Mouse (Mus musculus) left cerebral cortex, adult 8-10 months (tissue): ENCODE data around the gene Thsd7a. TPM values are rescaled to one million over a fixed set of nuclear protein-coding genes. Genes with fewer than 3 reads are reported as not detected.

ENCODE experiments used
- DNase-seq, 2 experiments: peaks; one replicate each; pipeline ENCODE4 v3.0.0; 2022; ENCODE audit warnings: low spot score in 2 of 2
- total RNA-seq, 4 experiments: library from RNA; stranded (reverse); gene quantifications; 2 replicates each; pipeline ENCODE4 v1.2.4; 2022

The Thsd7a gene
- total RNA-seq, 4 experiments from 2014 or later, result 35.9 to 41.1 (median 38.0) TPM

DNA sequence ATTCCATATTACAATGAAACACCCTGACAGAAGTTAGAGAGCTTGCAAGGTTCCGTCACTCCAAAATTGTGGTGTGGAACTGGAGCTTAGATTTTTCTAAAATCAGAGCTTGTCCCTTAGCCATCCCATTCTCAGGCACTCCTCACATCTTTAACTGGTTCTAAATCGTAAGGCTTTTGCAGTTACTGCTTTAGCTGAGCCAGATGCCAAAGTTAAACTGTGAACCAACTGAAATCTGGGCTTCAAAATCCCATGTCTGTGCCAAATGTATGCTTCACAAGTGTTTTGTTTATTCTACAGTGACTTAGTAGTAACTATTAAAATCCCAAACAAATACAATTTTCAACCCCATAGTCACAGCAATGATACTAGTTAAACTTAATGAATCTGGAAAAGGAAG, 242.3 kb downstream of the Thsd7a start:
- DNase-seq, result no peak

DNA sequence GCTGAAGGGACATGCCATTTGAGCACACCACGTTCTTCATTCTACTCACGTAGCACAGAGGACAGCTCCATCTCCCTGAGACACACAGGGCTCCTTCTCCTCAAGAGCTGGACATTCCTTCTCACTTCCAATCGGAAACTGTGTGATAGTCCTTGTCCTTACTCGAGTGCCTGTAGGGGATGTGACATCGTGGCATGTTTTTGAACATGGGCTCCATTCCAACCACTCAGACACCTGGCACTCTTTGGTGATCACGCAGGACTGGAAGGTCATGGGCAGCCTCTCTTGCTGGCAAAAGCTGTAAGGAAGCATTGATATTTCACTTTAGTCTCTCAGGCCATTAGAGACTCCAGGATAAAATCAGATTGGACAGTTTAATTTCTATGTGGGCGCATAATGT, 245.3 kb downstream of the Thsd7a start:
- DNase-seq, result no peak

DNA sequence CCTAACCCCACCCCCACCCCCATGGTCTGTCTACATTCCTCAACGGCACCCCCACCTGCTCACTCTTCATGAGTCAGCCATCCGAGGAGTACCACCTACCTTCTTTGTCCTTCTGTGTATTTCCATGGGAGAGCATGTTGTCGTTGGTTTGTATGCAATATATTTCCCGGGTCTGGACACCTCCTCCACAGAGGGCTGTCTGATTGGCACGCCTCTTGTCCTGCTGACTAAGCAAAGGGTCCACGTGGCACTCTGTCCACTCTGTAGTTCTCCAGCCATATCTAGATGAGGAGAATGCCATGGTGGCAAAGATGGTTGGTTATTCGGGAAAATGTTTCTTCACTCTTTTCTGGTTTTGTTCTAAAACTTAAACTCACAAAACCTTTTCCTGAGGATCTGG, 248.3 kb downstream of the Thsd7a start:
- DNase-seq, result no peak

DNA sequence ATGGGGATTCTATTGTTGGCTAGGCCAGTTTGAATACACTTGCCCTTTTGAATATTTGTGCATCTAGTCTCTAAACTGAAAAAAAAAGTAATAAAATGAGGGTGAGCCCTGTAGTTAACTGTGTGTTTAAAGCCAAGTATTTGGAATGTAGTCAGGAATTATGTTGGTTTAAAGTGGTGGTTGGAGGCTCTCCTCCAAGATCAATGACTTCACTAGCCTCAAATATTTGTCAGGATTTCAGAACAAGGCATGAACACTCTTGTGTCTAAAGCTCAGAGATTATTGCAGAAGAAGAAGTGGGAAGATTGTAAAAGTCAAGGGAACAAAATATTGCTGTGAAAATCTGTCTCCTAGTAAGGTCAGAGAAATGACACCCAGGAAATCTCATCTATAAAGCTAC, 249.3 kb downstream of the Thsd7a start:
- DNase-seq, result no peak

DNA sequence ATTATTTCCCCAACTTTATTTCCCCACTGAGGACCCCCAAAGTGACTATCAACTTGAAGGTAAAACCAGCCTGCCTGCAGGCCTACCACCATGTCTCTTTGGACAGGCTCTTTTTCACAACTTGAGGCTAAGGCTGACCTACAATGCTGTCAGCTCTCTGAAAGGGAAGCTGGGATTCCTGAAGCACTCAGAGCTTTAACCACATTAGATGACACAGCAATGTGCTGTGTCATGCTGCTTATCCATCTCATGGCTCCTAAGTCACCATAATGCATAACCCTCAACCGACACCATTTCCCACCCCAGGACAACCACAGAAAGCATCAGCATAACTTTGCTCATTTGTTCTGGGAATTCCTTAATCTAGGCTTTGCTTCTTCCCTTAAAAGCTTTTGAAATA, 255.6 kb downstream of the Thsd7a start:
- DNase-seq, result no peak

DNA sequence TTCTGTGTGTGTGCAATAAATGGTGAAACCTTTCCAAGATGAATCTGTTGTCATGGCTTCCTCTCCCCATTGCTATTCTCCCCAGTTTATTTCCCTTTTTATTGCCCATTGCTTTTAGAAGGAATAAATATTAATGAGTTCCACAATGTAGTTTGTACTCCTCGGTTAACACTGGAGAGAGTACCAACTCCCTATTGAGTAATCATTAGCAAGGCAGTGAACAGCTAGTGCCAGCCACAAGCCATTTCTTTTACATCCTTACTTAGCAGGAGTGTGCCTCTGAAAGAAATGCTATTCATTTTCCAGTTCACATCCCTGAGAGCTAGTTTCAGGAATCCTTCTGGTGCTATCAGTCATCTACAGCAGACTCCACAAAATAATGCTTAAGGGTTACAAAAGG, 260.3 kb downstream of the Thsd7a start:
- DNase-seq, result no peak

DNA sequence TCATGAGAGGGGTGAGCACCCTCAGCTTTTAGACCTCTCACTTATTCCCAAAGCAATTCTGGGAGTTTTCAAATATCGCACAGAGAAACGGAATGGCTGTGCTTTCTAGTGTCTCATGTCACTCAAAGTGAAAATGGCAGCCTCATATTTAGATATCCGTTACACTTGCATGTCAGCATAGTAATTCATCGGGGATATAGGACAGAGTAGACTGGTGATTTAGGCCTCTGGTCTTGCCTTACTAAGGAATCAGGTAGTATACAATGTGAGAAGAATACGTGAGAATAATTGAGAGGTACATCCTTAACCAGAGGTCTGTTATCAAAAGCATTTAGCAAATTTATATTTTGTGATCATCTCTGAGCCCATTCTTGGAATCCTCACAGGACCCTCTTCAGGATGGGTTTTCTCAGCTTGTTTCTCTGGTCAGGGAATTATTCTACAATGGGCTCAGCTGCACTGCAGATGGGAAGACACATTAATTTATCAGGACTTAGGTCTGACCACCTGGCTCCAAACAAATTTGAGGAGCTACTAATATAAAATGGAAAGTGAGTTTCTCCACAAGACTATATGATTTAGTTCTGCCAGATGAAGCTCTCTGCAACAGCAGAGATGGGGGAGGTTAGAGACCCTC, 267.6 kb downstream of the Thsd7a start:
- DNase-seq, result no peak

DNA sequence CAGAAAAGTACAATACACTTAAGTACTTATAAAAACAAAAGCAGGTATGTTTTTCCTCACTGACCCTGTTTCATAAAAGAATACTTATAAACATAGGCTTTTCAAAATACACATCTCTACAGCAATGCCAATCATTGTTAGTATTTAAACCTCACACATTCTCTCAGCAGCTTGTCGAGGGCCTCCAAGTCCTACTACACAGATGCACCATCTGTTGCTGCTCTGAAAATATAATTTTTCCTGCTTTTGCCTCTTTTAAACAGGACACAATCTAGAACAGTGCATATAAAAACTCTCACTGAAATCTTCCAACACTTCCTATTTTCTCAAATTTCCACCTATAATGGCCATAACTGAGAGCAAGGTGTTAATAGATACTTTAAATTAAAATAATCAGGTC, 270.9 kb downstream of the Thsd7a start:
- DNase-seq, result peak in 1 of 2 experiments; percentile 10

DNA sequence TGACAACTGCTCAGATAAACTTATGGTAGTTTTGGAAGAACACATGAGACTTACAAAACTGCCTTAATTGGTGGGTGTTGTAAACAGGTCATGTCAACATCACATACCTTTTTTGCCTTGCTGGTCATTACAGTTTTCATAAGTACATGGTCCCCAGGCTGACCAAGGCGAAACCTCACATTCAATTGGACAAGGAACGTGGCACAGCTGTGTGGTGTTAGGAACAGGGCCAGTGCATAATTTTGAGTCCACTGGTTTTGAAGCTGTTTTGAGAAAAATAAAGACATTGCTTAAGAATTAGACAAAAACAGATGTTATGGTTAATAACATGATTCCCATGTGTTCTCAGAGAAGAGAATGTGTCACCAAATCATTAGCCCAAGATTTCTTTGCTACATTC, 278.3 kb downstream of the Thsd7a start:
- DNase-seq, result no peak

DNA sequence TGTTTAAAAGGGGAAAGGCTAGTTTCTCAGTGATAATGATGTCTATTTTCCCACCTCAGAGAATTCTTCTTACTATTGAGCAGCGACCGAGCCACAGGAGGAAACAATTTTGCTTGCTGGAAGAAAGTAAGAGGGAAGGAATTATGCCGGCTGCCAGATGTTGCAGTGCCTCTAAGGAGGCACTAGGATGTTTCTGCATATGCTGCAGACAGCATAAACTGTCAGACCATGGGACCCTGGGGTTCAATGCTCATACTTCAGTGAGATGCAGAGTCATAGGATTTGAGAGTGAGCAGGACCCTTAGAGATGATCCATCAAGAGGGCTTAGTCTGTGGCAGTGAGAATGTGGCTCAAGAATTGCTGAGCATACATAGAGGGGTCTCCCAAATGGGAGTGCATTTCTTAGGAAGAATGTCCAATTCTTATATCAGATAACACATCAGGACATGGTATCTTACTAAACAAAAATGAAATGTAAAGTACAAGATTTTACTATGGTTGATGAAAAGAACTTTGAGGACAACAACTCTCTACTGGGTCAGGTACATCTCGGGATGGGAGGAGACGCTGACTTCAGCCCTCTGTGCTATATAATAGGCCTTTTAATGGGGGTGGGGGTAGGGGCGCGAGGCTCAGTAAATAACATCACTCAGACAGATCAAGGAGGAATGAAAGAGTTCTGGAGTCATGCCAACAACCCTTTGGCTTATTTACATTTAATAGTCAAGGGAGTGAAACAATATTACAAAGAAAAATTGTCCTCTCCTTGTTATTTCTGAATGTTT, 281.7 kb downstream of the Thsd7a start:
- DNase-seq, result no peak

DNA sequence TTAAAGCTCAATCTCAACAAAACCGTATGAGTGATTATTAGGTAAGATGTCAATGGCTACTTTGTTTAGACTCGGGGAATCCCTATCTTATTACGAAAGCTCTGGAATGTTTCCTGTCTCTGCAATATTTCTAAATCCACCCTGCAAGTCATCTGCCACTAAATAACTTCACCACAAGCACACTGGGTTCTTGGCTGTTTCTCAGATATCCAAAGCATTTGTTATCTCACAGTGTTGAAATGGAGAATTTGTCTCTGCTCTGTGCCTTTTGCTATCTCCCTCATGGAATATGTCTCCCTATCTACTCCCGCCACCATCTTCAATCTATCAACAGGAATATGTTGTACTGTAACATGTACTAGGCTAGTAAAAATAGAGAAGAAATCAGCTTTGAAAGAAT, 290.4 kb downstream of the Thsd7a start:
- no peak for DNase-seq

DNA sequence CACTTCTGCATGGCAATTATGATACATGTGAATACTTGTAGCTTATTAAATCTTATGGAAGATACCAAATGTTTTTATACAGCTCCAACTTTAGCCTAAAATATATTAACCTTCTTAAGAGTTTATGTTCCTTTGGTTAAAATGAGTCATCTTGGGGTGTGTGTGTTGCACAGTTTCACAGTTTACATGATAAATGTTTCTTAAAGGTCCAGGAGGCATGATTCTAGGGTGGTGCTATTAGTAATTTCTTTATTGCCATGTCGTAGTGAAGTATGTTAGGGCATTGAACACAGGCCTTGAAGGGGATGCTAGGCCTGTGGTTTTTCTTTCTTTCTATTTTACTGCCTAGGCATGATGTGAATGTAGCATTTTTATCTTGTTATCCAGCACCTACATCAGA, 291.8 kb downstream of the Thsd7a start:
- no peak for DNase-seq

DNA sequence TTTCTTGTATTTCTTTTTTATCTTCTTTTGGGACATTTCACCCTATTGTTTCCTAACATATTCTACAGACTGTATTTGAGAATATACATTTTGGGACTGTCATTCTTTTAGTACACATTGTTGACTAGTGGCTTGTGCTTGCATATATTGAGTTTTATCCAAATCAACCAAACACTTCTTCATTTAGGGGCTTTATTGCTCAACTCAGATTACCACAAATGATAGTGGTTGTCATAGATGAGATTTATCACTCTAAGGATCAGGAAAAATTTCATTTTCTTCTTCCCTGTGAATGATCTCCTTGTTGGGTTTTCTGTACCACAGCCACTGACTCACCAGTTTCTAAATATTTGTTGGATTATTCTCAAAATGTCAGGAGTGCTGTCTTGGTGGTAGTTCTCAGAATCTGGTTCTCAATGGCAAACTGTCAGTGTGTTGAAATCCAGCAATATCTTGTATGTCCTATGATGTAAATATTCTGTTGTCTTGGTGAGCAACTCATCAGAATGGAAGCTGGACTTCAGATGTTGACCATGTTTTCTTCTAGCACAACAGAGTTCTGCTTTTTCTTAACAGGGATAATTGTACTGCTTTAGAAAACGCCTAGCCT, 294.2 kb downstream of the Thsd7a start:
- DNase-seq, result no peak

DNA sequence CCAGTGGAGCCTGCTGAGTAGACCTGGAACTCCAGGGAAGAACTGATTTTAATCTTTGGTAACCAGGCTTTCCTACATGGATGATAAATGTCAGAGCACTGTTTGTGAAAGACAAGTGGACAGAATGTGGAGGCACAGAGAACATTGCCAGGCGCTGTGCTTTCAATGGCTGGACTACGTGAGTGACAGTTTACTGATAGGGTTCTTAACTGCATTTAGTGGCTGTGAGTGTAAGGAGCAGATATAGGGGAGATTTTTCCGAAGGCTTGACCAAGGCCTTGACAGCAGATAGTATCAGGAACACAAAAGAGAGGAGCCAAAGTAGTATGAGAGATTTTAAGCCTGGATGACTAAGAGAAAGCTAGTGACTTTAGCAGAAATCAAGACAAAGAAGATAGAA, 295.1 kb downstream of the Thsd7a start:
- no peak for DNase-seq

DNA sequence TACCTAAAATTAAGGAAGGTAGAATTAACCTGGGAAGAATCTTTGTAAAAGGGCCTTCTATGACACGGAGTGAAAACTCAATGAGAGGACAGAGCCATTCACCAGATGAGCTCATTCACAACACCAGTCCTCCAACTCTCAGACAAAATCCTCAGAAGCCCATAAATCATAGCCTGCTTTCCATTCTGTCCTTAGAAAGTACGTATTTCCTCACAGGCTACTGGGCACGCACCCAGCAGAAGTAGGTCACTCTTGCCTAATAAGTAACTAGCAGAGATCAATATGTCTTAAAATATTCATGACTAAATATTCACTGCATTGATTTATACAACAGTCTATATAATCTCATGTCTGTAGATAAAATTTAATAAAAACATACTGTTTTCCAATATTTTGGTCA, 300.4 kb downstream of the Thsd7a start:
- DNase-seq, result no peak

DNA sequence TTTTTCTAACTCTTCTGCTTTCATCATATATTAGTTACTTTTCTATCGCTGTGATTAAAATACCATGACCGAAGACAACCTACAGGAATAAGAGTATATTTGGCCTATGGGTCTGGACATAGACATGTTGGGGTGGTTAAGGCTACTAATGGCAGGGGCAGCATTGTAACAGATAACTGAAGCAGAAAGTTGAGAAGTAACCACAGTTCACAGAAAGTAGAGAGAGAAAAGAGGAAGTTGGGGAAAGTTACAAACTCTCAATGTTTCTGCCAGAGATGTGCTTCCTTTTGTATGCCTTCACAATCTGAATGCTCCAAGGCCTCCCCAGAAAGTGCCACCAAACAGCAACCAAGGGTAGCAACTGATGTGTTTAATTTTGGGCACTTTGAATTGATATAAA, 303.7 kb downstream of the Thsd7a start:
- DNase-seq, result no peak

DNA sequence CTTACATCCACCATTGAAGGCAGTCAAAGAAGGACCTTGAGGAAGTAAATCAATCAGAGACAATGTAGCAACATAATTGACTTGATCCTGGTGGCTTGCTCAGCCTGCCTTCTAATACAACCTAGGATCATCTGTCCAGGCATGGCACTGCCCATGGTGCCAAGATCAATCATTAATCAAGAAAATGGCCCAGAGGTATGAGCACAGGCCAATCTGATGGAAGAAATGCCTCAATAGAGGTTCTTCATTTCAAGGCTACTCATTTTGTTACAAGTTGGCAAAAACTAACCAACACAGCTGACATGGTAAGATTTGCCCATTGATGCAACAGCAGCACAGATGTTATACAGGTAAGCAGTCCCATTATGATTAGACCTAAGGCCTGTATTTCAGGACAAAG, 309.6 kb downstream of the Thsd7a start:
- DNase-seq, result no peak

DNA sequence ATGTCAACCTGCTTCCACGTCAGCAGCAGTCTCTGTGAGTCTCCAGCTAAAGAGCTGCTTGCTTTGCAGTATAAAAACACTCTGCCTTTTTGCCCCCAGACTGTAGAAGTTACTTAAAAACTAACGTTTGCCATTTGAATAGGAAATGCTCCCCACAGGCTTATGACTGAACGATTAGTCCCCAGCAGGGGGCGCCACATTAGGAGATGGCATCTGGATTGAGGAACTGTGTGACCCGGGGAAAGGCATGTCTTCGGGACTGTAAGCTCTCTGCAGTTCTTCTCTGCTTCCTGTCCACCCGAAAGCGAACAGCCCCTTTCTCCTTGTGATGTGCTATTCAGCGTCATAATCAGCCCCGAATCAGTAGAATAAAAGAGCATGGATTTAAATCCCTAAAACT, 330.1 kb downstream of the Thsd7a start:
- DNase-seq, result no peak

DNA sequence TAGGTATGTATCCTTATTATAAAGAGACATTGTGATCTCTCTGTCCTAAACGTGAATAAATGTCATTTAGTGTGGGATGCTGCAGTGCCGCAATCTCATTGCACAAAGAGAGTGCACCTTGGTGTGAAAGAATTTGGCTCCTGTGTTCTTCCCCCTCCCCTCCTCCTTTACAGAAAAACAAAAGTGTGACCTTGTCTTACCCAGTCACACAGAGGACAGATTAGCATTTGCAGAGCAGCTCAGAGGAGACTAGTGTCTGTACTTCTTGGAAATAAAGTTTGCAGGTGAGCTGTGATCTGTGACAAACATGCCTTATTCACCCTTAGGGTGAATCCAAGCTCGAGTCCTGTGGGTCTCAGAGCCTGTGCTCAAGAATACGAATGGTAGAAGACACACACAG, 332.2 kb downstream of the Thsd7a start:
- DNase-seq, result no peak

DNA sequence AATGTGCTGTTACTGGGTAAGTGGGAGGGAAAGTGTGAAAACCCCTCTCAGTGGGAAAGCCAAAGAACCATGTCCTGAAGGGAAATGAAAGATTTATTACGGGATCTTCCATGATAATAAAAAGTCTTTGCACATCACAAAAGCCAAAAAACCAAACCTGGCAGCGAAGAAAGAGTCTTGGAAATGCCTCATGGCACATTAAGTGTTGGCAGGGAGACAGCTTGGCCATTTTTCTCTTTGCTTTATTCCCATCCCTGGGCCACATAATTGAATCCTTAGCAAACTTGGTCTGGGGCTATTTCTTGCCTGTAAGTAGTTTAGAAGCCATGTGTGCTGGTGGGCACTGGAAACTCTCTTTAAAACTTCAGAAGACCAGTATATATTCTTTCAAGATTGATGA, 344.8 kb downstream of the Thsd7a start:
- no peak for DNase-seq

DNA sequence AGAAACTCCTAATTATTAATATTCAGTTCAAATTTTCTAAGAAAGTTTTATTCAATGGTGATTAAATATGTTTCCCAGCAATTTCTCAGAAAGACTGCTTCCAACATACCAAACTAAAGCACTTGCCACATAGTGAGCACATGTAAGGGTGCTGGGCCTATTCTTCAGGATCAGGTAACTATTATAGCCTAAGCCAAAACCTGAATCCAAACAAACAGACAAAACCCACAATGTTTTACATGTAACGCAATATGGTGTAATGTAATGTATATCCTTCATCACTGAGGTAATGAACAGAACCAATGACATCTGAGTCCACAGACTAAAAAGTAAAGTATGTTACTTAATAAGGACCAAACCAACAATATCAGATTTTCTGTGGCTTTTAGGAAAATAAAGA, 346.2 kb downstream of the Thsd7a start:
- no peak for DNase-seq

DNA sequence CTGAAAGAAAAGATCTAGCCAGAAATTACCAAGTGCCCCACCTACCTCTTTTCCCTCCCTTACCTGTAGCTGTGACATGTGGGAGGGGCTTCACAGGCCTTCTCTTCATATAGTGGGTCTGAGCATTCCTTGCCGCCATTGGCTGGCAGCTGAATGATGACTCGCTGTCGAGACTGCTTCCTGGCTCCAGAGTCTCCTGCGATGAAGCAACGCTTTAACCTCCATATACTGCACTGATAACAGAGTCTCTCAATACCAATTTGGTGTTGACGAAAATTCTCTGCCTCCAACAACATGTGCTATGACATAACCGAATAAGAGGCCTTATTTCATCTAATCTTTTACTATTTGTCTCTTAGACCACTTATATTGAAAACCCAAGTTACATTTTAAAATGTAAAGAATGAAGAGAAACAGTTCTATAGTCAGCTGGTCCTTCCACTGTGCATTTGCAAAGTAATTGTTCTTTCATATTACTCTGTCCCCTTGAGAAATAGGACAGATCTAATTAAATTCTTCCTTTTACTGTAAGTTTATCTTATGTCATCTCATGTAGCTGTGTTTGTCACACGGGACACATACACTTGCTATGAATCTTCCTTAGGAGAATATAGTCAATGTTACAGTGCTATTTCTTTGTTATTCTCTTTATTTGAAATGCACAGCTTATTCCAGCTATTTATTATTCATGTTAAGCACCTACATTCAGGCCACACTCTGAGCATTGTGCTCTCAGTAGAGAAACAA, 351.3 kb downstream of the Thsd7a start:
- DNase-seq, result no peak
